Mouse (Mus musculus) liver, embryonic 14 days (tissue): ENCODE data around the gene 4930595D18Rik. TPM values are rescaled to one million over a fixed set of nuclear protein-coding genes. Genes with fewer than 3 reads are reported as not detected.

Experiments used
- polyA plus RNA-seq: library from polyadenylated mRNA; depleted of rRNA; stranded (reverse); fragments of >200 nt; gene quantifications from 2 replicates; pipeline ENCODE4 v1.2.3, GENCODE M21; 2012; rRNA removed

Gene 4930595D18Rik
- polyA plus RNA-seq, result not detected in 2 replicates

DNA sequence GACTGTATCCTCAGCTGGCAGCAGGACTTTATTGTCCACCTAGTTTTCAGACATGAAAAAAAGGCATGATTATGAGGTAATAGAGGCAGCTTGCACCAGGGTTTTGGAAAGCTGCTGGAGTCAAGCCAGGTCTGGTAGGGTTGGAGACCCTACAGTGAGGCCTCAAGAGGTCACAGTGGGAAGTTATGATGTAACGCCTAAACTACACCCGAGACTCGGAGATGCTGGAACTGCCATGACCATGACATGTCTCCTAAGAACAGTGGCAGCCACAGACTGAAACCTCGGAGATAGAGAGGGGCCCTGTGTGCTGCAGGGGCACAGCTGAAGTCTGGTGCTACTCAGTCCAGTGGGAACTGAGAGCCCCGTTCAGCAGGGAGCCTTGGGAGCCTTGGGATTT, at the start of gene 4930595D18Rik:
Gene 4930595D18Rik, minus strand, starts transcription at position 16 of the 400 bp plus-strand sequence.

GRCm38 (mm10) chr12:111165831-111166591, 18.3 kb downstream of the 4930595D18Rik start, which contains the start of gene Traf3:
Traf3 (plus strand) TSS chr12:111166370.

Other genes starting within 250 kb of the 4930595D18Rik start
- gene Ankrd9, start 205.5 kb downstream of the 4930595D18Rik start, polyA plus RNA-seq, result 40.1 and 44.5 TPM in 2 replicates
- 8.0 and 10.3 TPM in 2 replicates for gene Rcor1, start 145.1 kb downstream of the 4930595D18Rik start, polyA plus RNA-seq
- gene Traf3, start 18.1 kb downstream of the 4930595D18Rik start, polyA plus RNA-seq, result 2.6 and 3.0 TPM in 2 replicates
- gene Amn, start 86.6 kb upstream of the 4930595D18Rik start, polyA plus RNA-seq, result 0.89 and 0.92 TPM in 2 replicates
- 20.9 and 22.2 TPM in 2 replicates for gene Cdc42bpb, start 193.2 kb upstream of the 4930595D18Rik start, polyA plus RNA-seq
- gene Lbhd2, start 222.3 kb upstream of the 4930595D18Rik start, polyA plus RNA-seq, result not detected in 2 replicates
- 18.2 and 19.2 TPM in 2 replicates for gene Exoc3l4, start 232.5 kb upstream of the 4930595D18Rik start, polyA plus RNA-seq